Mouse (Mus musculus) limb, embryonic 11.5 days (tissue): ENCODE results near the gene Sipa1l2. TPM values are rescaled to one million over a fixed set of nuclear protein-coding genes. Genes with fewer than 3 reads are reported as not detected.

ENCODE experiments used
- ATAC-seq: fragments of 200-750 bp; cut with Nextera tagmentation; 2 replicates; pipeline ENCODE4 v1.8.0; 2017; ENCODE audit warnings: low read depth; ENCODE audit not compliant: insufficient number of reproducible peaks, low FRiP score, low TSS enrichment
- DNase-seq: peaks from one replicate; pipeline ENCODE4 v3.0.0-alpha.2; 2015; ENCODE audit warnings: low spot score
- H3K27ac ChIP-seq: fragments of 300-500 bp; sonication (generic); replicated peaks from 2 replicates; pipeline ENCODE4 v1.5.1; 2014; ENCODE audit warnings: low read depth, mild to moderate bottlenecking, low read length
- H3K27me3 ChIP-seq: fragments of 300-500 bp; sonication (generic); 2 replicates; pipeline ENCODE4 v1.6.1; 2014; ENCODE audit warnings: mild to moderate bottlenecking, low read length, mixed read lengths; ENCODE audit not compliant: control insufficient read depth, insufficient read depth
- H3K36me3 ChIP-seq: fragments of 300-500 bp; sonication (generic); 2 replicates; pipeline ENCODE4 v1.6.1; 2014; ENCODE audit warnings: mild to moderate bottlenecking, low read length, moderate library complexity, mixed read lengths; ENCODE audit not compliant: control insufficient read depth, insufficient read depth
- H3K4me1 ChIP-seq: fragments of 300-500 bp; sonication (generic); 2 replicates; pipeline ENCODE4 v1.6.1; 2014; ENCODE audit warnings: low read length, mixed read lengths; ENCODE audit not compliant: control insufficient read depth, insufficient read depth
- H3K4me2 ChIP-seq: fragments of 300-500 bp; sonication (generic); 2 replicates; pipeline ENCODE4 v1.6.1; 2014; ENCODE audit warnings: low read depth, mild to moderate bottlenecking, moderate library complexity; ENCODE audit not compliant: severe bottlenecking
- H3K4me3 ChIP-seq: fragments of 300-500 bp; sonication (generic); 2 replicates; pipeline ENCODE4 v1.5.1; 2014; ENCODE audit warnings: low read depth, low read length
- H3K9ac ChIP-seq: fragments of 300-500 bp; sonication (generic); 2 replicates; pipeline ENCODE4 v1.6.1; 2014; ENCODE audit warnings: mild to moderate bottlenecking, low read length
- H3K9me3 ChIP-seq: fragments of 300-500 bp; sonication (generic); 2 replicates; pipeline ENCODE4 v1.6.1; 2016; ENCODE audit warnings: low read length; ENCODE audit not compliant: control insufficient read depth
- WGBS: fragments of 180-500 bp; shearing (Covaris S2); extraction: QIAGEN DNeasy Blood & Tissue Kit; methylation state at CpG from one replicate; pipeline ENCODE4 v1.1.7; 2014; 5-methylcytosine and 5-hydroxymethylcytosine counted together
- polyA plus RNA-seq: library from polyadenylated mRNA; unstranded; fragments of >200 nt; fragmentation: Nextera tagmentation; extraction: Ambion mirVana; gene quantifications from 2 replicates; pipeline ENCODE4 v1.2.1, GENCODE M21; 2014

Sipa1l2 gene
- polyA plus RNA-seq, 1 experiment from 2014 or later: 8.5 TPM

- H3K9ac ChIP-seq: no peak overlapping the region
- DNase-seq: no peak
- peaks cover 5% of the 10 kb centered on the region for H3K4me1 ChIP-seq
- no peak overlapping the region for H3K27ac ChIP-seq
- no peak overlapping the region for H3K4me3 ChIP-seq
- H3K27me3 ChIP-seq: no peaks in the 10 kb centered on the region
- ATAC-seq: no peak
- WGBS: 86% methylated on average over 3 of the region's 3 CpGs
- no peak overlapping the region for H3K4me2 ChIP-seq
- H3K36me3 ChIP-seq: no peaks in the 10 kb centered on the region
- no peaks in the 10 kb centered on the region for H3K9me3 ChIP-seq
These were observed 124.4 kb downstream of the Sipa1l2 start for GRCm38 (mm10) chr8:125445225-125445609.

- DNase-seq: no peak
- H3K9ac ChIP-seq: no peak overlapping the region
- H3K9me3 ChIP-seq: no peaks in the 10 kb centered on the region
- H3K4me1 ChIP-seq: peaks cover 5% of the 10 kb centered on the region
- H3K27ac ChIP-seq: no peak overlapping the region
- H3K4me3 ChIP-seq: no peak overlapping the region
- no peaks in the 10 kb centered on the region for H3K36me3 ChIP-seq
- WGBS: 84% methylated on average over 16 of the region's 16 CpGs
- H3K27me3 ChIP-seq: no peaks in the 10 kb centered on the region
- H3K4me2 ChIP-seq: no peak overlapping the region
- no peak for ATAC-seq
These were observed 125.0 kb downstream of the Sipa1l2 start for GRCm38 (mm10) chr8:125444457-125445224.

DNA sequence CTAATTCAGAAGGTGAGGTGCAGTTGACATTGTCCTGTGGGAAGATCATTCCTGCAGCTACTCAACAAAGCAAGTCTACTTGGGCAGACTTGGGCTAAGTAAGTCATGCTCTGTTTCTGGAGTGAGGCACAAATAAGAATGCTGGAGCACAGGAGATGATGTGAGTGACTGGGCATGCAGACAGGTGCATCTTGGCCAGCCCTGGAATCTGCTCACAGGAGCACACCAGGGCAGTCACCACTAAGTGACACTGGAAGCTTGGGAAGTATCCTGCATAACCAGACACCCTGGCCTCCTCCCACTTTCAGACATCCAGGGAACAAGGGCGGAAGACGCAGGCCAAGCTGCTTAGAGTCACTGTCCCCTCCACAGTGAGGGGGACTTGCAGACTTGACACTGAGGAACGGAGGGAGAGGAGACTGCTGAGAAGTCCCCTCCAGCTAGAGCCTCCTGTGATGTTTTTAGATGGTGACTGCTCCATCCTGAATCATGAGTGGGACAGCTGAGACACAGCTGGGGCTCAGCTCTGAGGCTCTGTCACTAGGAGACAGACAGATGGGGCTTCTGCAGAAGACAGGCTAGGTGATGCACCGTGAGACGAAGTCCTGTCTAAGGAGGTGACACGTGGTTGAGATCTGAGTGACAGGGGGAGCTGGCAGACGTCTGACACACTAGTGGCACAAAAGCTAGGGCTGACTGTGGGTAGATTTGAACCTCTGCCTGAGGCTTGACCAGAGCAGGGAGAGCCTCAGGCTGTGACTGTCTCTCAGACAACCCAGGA lies 134.1 kb downstream of the Sipa1l2 start:
- Histone ChIP-seq H3K4me2 (no peak overlapping the region), H3K27ac (no peak overlapping the region), H3K9me3 (no peaks in the 10 kb centered on the region), H3K9ac (no peak overlapping the region), H3K27me3 (no peaks in the 10 kb centered on the region), H3K36me3 (no peaks in the 10 kb centered on the region; the same call in 1 of the 2 replicates), H3K4me1 (peaks cover 13% of the 10 kb centered on the region), H3K4me3 (no peak overlapping the region)
- DNase-seq: no peak
- 83% methylated on average over 7 of the region's 7 CpGs for WGBS
- ATAC-seq: no peak

DNA sequence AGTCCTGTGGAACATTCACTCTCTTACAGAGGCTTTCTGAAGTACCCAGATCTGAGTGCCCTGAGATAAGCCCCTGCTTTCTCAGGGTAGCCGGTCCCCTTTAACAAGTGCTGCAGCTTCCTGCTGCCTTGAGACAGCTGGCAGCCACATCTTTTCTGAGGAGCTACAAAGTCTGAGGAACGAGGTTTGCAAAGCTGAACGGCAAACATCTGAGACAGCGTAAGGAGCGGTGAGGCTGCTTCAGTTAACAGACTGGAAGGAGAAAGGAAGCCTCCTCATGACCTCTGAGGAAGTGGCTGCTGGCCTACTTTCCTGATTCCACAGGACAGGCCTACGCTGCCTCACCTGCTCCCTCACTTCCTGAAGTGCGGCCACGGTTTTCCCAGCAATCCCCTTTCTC lies 135.5 kb downstream of the Sipa1l2 start:
- no peaks in the 10 kb centered on the region for H3K9me3 ChIP-seq
- ATAC-seq (no peak), DNase-seq (peak; percentile 38)
- 50% methylated on average over 8 of the region's 8 CpGs for WGBS
- H3K4me3 ChIP-seq: no peak overlapping the region
- H3K4me1 ChIP-seq: peaks cover 13% of the 10 kb centered on the region
- H3K9ac ChIP-seq: 0 out of 2 replicates have a peak overlapping the region, but pooled peaks have one; percentile 22
- H3K4me2 ChIP-seq: no peak overlapping the region
- 0 out of 2 replicates have a peak overlapping the region, but pooled peaks have one; percentile 14 for H3K27ac ChIP-seq
- no peaks in the 10 kb centered on the region for H3K27me3 ChIP-seq
- H3K36me3 ChIP-seq: no peaks in the 10 kb centered on the region; the same call in 1 of the 2 replicates

DNA sequence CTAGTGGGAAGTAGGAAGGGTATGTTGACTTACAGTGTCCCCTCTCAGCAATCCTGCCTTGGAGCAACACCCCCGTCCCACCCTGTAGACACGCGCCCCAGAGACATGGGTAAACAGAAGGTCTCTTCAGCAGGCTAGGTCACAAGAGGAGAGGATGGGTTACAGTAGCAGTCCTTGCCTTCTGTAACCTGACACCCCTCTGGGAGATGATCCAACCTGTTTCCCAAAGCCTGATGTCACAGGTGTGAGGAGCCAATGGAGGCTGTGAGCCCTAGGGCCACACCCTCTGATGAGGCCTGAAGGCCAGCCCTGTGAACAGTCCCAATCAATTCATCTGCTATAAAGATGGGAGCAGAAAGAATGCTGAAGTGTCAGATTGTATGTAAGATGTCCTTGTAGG lies 138.3 kb downstream of the Sipa1l2 start:
- Histone ChIP-seq H3K4me1 (peaks cover 13% of the 10 kb centered on the region), H3K4me3 (no peak overlapping the region), H3K36me3 (no peaks in the 10 kb centered on the region; the same call in 1 of the 2 replicates), H3K4me2 (no peak overlapping the region), H3K9me3 (no peaks in the 10 kb centered on the region), H3K27me3 (no peaks in the 10 kb centered on the region), H3K9ac (no peak overlapping the region), H3K27ac (no peak overlapping the region)
- DNase-seq (no peak), ATAC-seq (no peak)
- WGBS: 61% methylated on average over 3 of the region's 3 CpGs

- H3K4me3 ChIP-seq: no peak overlapping the region
- H3K27me3 ChIP-seq: no peaks in the 10 kb centered on the region
- H3K4me1 ChIP-seq: peaks cover 13% of the 10 kb centered on the region
- no peaks in the 10 kb centered on the region; the same call in 1 of the 2 replicates for H3K36me3 ChIP-seq
- H3K9me3 ChIP-seq: no peaks in the 10 kb centered on the region
- no peak overlapping the region for H3K27ac ChIP-seq
- 96% methylated on average over 5 of the region's 5 CpGs for WGBS
- ATAC-seq (no peak), DNase-seq (no peak)
- H3K9ac ChIP-seq: no peak overlapping the region
- no peak overlapping the region for H3K4me2 ChIP-seq
These were observed 138.8 kb downstream of the Sipa1l2 start for GRCm38 (mm10) chr8:125430796-125431195.

GRCm38 (mm10) chr8:125428979-125429690 lies 140.5 kb downstream of the Sipa1l2 start:
- H3K4me1 ChIP-seq: peaks cover 11% of the 10 kb centered on the region
- no peak overlapping the region for H3K27ac ChIP-seq
- H3K4me3 ChIP-seq: no peak overlapping the region
- H3K9me3 ChIP-seq: no peaks in the 10 kb centered on the region
- no peak overlapping the region for H3K4me2 ChIP-seq
- ATAC-seq: no peak
- no peaks in the 10 kb centered on the region for H3K27me3 ChIP-seq
- H3K36me3 ChIP-seq: no peaks in the 10 kb centered on the region; the same call in 1 of the 2 replicates
- DNase-seq: no peak
- WGBS: 77% methylated on average over 8 of the region's 8 CpGs
- H3K9ac ChIP-seq: no peak overlapping the region

DNA sequence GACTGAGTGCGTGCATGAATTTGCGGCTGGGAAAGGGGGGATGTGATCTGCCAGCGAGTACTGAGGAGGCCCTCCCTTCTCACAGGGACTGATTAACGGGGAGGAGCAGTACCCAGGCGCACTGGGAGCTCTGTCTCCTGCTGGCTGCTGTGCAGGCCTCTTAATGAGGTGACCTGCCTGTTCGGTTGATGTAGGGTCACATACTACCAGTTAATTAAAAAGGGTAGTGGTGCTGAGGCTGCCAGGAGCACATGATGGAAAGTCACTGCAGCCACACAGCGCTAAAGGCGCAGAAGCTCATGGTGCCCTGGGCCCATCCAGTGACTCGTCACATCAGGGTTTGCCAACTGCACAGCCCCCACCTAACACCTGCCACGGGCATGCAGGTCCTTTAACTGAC lies 145.7 kb downstream of the Sipa1l2 start:
- DNase-seq: peak; percentile 48
- ATAC-seq: peak; percentile 54; the same call in 1 of the 2 replicates
- no peak overlapping the region for H3K27ac ChIP-seq

More for the DNA sequence above, 145.7 kb downstream of the Sipa1l2 start:
- Histone ChIP-seq H3K27me3 (no peaks in the 10 kb centered on the region), H3K9me3 (no peaks in the 10 kb centered on the region), H3K4me3 (no peak overlapping the region), H3K36me3 (peaks cover 2% of the 10 kb centered on the region; the same call in 1 of the 2 replicates), H3K9ac (no peak overlapping the region), H3K4me1 (peaks cover 18% of the 10 kb centered on the region), H3K4me2 (no peak overlapping the region)
- 21% methylated on average over 10 of the region's 10 CpGs for WGBS
